Mouse (Mus musculus): ENCODE results near the gene Flrt2. TPM values are rescaled to one million over a fixed set of nuclear protein-coding genes. Genes with fewer than 3 reads are reported as not detected.

Gene Flrt2
- total and polyA plus RNA-seq, 3 experiments = not detected

DNA sequence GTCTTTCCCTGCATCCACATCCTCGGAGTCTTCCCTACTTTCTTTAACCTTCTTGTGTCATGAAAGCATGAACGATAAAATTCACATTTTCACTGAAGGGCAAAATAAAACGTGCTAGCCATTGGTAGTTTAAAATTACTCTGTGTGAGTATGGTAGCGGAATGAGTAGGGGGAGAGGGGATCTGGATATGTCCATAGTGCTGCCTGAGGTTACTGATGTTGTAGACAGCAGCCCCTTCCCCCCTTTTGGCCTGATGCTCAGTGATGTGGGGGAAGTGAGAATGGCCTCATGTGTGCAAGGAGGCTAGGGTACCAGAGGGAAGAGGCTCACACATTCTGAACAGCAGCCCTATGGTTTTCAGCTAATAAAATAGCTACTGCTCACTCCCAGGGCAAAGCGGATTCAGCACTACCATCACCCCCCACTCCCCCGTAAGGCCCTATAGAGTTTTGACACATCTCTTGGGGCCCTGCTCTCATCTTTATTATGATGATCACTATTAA lies 4.5 kb downstream of the Flrt2 start:
- no peak for TF ChIP-seq POLR2AphosphoS2 (IDR thresholded peaks at IDR 0.05; ENCODE audit: low read depth, low read length)
- TF ChIP-seq ZC3H11A (IDR thresholded peaks at IDR 0.05; ENCODE audit: low read depth, low read length) = no peak
- no peak for TF ChIP-seq ETS1 (conservative IDR thresholded peaks at IDR 0.05; ENCODE audit: low read depth, low read length)
- Histone ChIP-seq H3K27me3 (replicated peaks) (no peaks in the 10 kb centered on the region), H3K79me2 (replicated peaks; ENCODE audit: control insufficient read depth, extremely low read depth, insufficient read depth, poor library complexity, severe bottlenecking) (no peaks in the 10 kb centered on the region), H3K4me3 (replicated peaks in 1 of 3; ENCODE audit: low read depth in 2 of 3, low read length in 2 of 3, poor library complexity in 1 of 3) (no peak overlapping the region), H3K4me1 (ENCODE audit: control insufficient read depth in 1 of 2, insufficient read depth in 2 of 2) (no peaks in the 10 kb centered on the region), H3K27ac (ENCODE audit: insufficient read depth, low read depth) (no peak overlapping the region), H3K9me3 (replicated peaks; ENCODE audit: low read length) (peaks cover 62% of the 10 kb centered on the region), H3K9ac (ENCODE audit: insufficient read depth, low read depth) (no peak overlapping the region), H3K4me2 (ENCODE audit: insufficient read depth, low read depth, poor library complexity, severe bottlenecking) (no peak overlapping the region), H3K36me3 (replicated peaks in 1 of 2; ENCODE audit: control insufficient read depth in 1 of 2, insufficient read depth in 1 of 2, low read length in 1 of 2) (no peaks in the 10 kb centered on the region)
- dilution Hi-C loops (cut with MboI; ENCODE audit: extremely low pct_ligation_motif_present, extremely low pct_unique_long_range_greater_than_20kb, low sequenced_read_pairs) = no loop called here
- in situ Hi-C loops (cut with MboI; ENCODE audit: low pct_ligation_motif_present, low pct_unique_long_range_greater_than_20kb, low sequenced_read_pairs) = no loop called here
- DNase-seq (ENCODE audit: extremely low read depth) = no peak

DNA sequence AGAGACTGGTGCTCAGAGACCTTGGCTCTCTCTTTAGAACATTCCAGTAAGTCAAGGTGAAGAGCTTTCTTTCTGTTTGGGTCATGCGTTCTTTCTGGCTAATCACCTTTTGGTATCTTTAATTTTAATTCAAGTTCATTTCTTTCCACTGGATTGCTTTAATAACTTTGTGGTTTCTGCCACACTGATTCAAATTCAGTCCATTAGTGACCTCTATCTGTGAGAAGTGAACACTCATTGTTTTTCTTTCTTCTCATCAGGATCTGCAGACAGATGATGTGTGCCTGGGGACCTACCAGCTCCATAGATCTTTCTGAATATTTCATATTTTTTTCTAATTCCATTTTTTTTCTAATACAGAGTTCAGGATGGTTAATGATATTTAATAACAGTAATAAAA lies 6.5 kb downstream of the Flrt2 start:
- TF ChIP-seq SIN3A (IDR thresholded peaks at IDR 0.05; ENCODE audit: low read length) = no peak
- no peak for TF ChIP-seq RAD21 (IDR thresholded peaks at IDR 0.05; ENCODE audit: low read depth, low read length)
- no peak for TF ChIP-seq SMC3 (IDR thresholded peaks at IDR 0.05; ENCODE audit: low read depth, low read length)
- no peak for TF ChIP-seq KAT2A (IDR thresholded peaks at IDR 0.05; ENCODE audit: insufficient replicate concordance, low read length)
- no peak overlapping the region for H3K4me2 ChIP-seq (ENCODE audit: insufficient read depth, low read depth, poor library complexity, severe bottlenecking)
- H3K4me1 ChIP-seq (ENCODE audit: control insufficient read depth in 1 of 2, insufficient read depth in 2 of 2) = no peaks in the 10 kb centered on the region
- no peak overlapping the region for H3K27ac ChIP-seq (ENCODE audit: insufficient read depth, low read depth)
- H3K36me3 ChIP-seq (replicated peaks in 1 of 2; ENCODE audit: control insufficient read depth in 1 of 2, insufficient read depth in 1 of 2, low read length in 1 of 2) = no peaks in the 10 kb centered on the region
- no peaks in the 10 kb centered on the region for H3K79me2 ChIP-seq (replicated peaks; ENCODE audit: control insufficient read depth, extremely low read depth, insufficient read depth, poor library complexity, severe bottlenecking)
- dilution Hi-C loops (cut with MboI; ENCODE audit: extremely low pct_ligation_motif_present, extremely low pct_unique_long_range_greater_than_20kb, low sequenced_read_pairs) (no loop called here), in situ Hi-C loops (cut with MboI; ENCODE audit: low pct_ligation_motif_present, low pct_unique_long_range_greater_than_20kb, low sequenced_read_pairs) (no loop called here)
- no peaks in the 10 kb centered on the region for H3K27me3 ChIP-seq (replicated peaks)
- H3K4me3 ChIP-seq (replicated peaks in 1 of 3; ENCODE audit: low read depth in 2 of 3, low read length in 2 of 3, poor library complexity in 1 of 3) = no peak overlapping the region
- no peak for DNase-seq (ENCODE audit: extremely low read depth)
- no peak overlapping the region for H3K9ac ChIP-seq (ENCODE audit: insufficient read depth, low read depth)
- peaks cover 47% of the 10 kb centered on the region for H3K9me3 ChIP-seq (replicated peaks; ENCODE audit: low read length)

GRCm38 (mm10) chr12:95700746-95701145 lies 8.7 kb downstream of the Flrt2 start:
- Histone ChIP-seq H3K4me3 (replicated peaks in 1 of 3; ENCODE audit: low read depth in 2 of 3, low read length in 2 of 3, poor library complexity in 1 of 3) (no peak overlapping the region), H3K27me3 (replicated peaks) (no peaks in the 10 kb centered on the region), H3K4me2 (ENCODE audit: insufficient read depth, low read depth, poor library complexity, severe bottlenecking) (no peak overlapping the region), H3K9ac (ENCODE audit: insufficient read depth, low read depth) (no peak overlapping the region), H3K27ac (ENCODE audit: insufficient read depth, low read depth) (no peak overlapping the region), H3K79me2 (replicated peaks; ENCODE audit: control insufficient read depth, extremely low read depth, insufficient read depth, poor library complexity, severe bottlenecking) (no peaks in the 10 kb centered on the region), H3K36me3 (replicated peaks in 1 of 2; ENCODE audit: control insufficient read depth in 1 of 2, insufficient read depth in 1 of 2, low read length in 1 of 2) (no peaks in the 10 kb centered on the region), H3K4me1 (ENCODE audit: control insufficient read depth in 1 of 2, insufficient read depth in 2 of 2) (no peaks in the 10 kb centered on the region), H3K9me3 (replicated peaks; ENCODE audit: low read length) (peaks cover 32% of the 10 kb centered on the region)
- no peak for DNase-seq (ENCODE audit: extremely low read depth)
- dilution Hi-C loops (cut with MboI; ENCODE audit: extremely low pct_ligation_motif_present, extremely low pct_unique_long_range_greater_than_20kb, low sequenced_read_pairs) (no loop called here), in situ Hi-C loops (cut with MboI; ENCODE audit: low pct_ligation_motif_present, low pct_unique_long_range_greater_than_20kb, low sequenced_read_pairs) (no loop called here)
- TF ChIP-seq UBTF (IDR thresholded peaks at IDR 0.05; ENCODE audit: low read depth, low read length) (no peak), HCFC1 (IDR thresholded peaks at IDR 0.05; ENCODE audit: low read depth, low read length) (no peak), GABPA (IDR thresholded peaks at IDR 0.05; ENCODE audit: insufficient replicate concordance, low read depth, low read length) (no peak), KAT2A (IDR thresholded peaks at IDR 0.05; ENCODE audit: insufficient replicate concordance, low read length) (no peak), JUN (IDR thresholded peaks at IDR 0.05; ENCODE audit: insufficient read depth, low read depth, low read length) (no peak)
